Mouse (Mus musculus): ENCODE data around the gene Metap1d. TPM values are rescaled to one million over a fixed set of nuclear protein-coding genes. Genes with fewer than 3 reads are reported as not detected.

Gene Metap1d
- polyA plus RNA-seq, 1 experiment from 2014 or later: 35.7 TPM

DNA sequence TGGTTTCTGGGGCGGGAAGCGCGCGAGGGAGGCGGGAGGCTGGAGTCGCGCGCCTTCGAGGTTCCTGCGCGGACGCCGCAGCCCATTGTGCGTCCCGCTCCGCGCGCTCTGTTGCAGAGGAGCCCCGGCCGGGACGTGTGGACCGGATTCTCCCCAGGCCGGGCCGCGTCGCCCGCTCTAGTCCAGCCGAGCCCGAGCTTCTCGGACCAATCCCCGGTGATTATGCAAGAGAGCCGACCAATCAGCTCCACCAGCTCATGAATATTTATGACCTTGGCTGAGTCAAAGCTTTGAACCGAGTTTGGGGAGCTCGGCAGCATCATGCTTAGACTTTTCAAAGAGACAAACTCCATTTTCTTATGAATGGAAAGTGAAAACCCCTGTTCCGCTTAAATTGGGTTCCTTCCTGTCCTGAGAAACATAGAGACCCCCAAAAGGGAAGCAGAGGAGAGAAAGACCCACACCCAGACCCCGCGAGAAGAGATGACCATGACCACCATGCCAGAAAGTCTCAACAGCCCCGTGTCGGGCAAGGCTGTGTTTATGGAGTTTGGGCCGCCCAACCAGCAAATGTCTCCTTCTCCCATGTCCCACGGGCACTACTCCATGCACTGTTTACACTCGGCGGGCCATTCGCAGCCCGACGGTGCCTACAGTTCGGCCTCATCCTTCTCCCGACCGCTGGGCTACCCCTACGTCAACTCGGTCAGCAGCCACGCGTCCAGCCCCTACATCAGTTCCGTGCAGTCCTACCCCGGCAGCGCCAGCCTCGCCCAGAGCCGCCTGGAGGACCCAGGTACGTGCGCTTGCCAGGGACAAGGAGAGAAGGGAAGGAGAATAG is 76.7 kb downstream of the Metap1d start:
- peak overlapping the region; percentile 32 for H3K4me3 ChIP-seq
- peak; percentile 82 for ATAC-seq (replicated peaks)
- H3K36me3 ChIP-seq (replicated peaks): no peaks in the 10 kb centered on the region
- H3K27ac ChIP-seq: peak overlapping the region; percentile 54
- peak overlapping the region; percentile 48 for H3K4me2 ChIP-seq
- H3K27me3 ChIP-seq (replicated peaks): peaks cover 89% of the 10 kb centered on the region
- WGBS: under 1% methylated on average over 60 of the region's 60 CpGs
- peaks cover 18% of the 10 kb centered on the region for H3K4me1 ChIP-seq
- H3K9ac ChIP-seq: no peak overlapping the region
- H3K9me3 ChIP-seq: no peaks in the 10 kb centered on the region

DNA sequence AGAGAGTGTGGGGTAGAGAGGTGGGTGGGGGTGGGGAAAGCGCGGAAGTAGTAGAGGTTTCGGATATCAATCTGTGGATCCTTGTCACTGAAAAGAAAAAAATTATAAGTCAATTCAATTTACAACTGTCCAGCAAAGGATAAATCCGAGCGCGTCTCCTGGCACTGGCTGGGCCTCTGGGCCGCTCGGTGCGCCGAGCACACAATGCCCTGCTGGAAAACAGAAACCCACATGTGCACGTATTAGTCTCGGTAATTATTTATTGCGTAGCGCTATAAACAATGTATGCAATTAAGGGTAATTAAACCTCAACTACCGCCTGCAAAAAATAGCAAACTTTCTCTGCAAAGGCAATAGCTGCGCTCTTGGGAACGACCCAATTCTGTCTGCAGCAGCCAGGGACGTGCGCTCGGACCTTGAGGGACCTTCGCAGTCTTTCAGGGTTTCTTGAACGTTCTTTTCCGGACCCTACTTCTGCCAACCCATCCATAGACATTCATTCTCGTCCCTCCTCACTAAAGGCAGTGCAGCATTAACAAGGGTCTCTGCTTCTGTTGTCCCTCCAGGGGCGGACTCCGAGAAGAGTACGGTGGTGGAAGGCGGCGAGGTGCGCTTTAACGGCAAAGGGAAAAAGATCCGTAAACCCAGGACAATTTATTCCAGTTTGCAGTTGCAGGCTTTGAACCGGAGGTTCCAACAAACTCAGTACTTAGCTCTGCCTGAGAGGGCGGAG is 77.5 kb downstream of the Metap1d start:
- H3K36me3 ChIP-seq (replicated peaks): no peaks in the 10 kb centered on the region
- peak overlapping the region; percentile 5; the same call in 1 of the 2 replicates for H3K4me2 ChIP-seq
- H3K4me3 ChIP-seq: peak overlapping the region; percentile 32
- H3K27me3 ChIP-seq (replicated peaks): peaks cover 86% of the 10 kb centered on the region
- WGBS: 1% methylated on average over 34 of the region's 34 CpGs
- H3K9me3 ChIP-seq: no peaks in the 10 kb centered on the region
- no peak for ATAC-seq (replicated peaks)
- H3K9ac ChIP-seq: no peak overlapping the region
- H3K27ac ChIP-seq: peak overlapping the region; percentile 25
- H3K4me1 ChIP-seq: peaks cover 18% of the 10 kb centered on the region

DNA sequence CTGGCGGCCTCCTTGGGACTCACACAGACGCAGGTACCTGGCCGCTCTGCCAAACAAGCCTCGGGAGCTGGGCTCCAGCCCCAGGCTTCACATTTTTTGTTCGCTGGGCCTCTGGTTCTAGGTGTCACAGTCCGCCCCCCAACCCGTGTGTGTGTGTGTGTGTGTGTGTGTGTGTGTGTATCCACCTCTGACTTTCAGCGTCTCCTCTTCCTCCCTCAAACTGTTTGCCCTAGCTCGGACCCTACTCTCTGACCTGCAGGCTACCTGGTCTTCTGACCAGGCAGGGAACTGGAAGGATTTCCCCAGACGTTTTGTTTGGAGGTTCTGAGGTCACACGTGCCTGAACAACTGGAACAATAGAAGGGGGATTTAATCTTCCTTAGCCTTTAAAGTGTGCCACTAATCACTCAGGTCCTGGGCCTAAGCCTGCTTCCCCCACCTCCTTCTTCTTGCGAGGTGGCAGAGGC is 78.1 kb downstream of the Metap1d start:
- Histone ChIP-seq H3K4me3 (peak overlapping the region; percentile 32), H3K4me2 (peak overlapping the region; percentile 5; the same call in 1 of the 2 replicates), H3K9me3 (no peaks in the 10 kb centered on the region), H3K27me3 (replicated peaks) (peaks cover 84% of the 10 kb centered on the region), H3K27ac (peak overlapping the region; percentile 25; the same call in 1 of the 2 replicates), H3K36me3 (replicated peaks) (no peaks in the 10 kb centered on the region), H3K4me1 (peaks cover 18% of the 10 kb centered on the region), H3K9ac (no peak overlapping the region)
- ATAC-seq (replicated peaks): no peak
- 0% methylated on average over 12 of the region's 12 CpGs for WGBS

DNA sequence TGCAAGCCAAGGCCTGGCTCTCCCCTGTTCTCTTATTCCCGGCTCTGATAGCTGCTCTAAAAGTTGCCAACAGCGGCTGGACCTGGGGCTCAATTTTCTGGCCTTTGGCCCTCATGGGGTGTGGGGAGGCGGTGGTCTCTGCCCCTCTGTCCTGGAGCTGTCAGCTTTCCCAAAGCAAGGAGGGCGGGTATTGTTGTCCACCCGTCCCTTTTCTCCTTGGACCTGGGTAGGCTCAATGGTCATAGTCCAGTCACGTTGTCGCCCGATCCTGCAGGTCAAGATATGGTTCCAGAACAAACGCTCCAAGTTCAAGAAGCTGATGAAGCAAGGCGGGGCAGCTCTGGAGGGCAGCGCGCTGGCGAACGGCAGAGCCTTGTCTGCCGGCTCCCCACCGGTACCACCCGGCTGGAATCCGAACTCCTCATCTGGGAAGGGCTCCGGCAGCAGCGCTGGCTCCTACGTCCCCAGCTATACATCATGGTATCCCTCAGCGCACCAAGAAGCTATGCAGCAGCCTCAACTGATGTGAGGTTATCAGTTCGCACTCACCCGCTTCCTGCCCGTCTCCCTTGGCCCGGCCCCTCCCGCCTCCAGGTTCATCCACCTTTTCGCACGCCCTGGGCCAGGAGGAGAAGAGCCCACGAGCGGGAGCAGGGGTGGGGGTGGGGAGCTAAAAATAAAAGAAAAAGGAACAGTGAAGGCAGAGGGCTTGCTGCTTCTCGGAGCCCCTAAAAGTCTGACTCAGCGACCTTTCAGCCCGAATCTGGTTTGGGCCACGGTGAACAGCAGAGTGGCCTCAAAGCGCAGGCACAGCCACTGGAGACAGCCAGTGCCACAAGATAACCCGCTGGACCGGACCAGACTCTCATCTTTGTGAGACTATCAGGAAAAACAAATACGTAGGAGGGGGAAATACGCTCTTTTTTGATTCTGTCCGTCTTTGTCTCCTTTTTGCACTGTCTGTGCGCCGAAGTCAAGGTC is 79.2 kb downstream of the Metap1d start:
- Histone ChIP-seq H3K4me2 (peak overlapping the region; percentile 15; the same call in 1 of the 2 replicates), H3K27me3 (replicated peaks) (peaks cover 84% of the 10 kb centered on the region), H3K36me3 (replicated peaks) (no peaks in the 10 kb centered on the region), H3K9me3 (no peaks in the 10 kb centered on the region), H3K4me3 (peak overlapping the region; percentile 4), H3K9ac (no peak overlapping the region), H3K4me1 (peaks cover 18% of the 10 kb centered on the region), H3K27ac (peak overlapping the region; percentile 0; the same call in 1 of the 2 replicates)
- ATAC-seq (replicated peaks): no peak
- WGBS: under 1% methylated on average over 43 of the region's 43 CpGs

DNA sequence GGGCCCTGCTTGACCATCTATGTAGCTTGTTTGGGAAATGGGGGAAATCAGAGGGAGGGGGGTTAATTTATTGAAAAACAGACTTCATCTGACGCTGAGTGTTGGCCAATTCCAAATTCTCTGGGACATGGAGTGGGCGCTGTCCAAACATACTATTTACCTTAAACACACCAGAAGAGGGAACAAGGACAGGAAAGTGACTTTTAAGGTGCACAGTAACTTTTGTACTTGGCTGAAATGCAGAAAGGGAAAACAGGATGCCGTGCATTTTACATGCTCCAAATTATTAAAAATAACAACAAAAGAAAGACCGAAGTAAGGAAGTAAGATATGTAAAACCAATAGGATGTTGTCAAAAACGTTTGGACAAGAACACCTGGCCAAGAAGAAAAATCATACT is 80.0 kb downstream of the Metap1d start:
- H3K36me3 ChIP-seq (replicated peaks): no peaks in the 10 kb centered on the region
- no peaks in the 10 kb centered on the region for H3K9me3 ChIP-seq
- H3K4me3 ChIP-seq: peak overlapping the region; percentile 4; the same call in 1 of the 2 replicates
- peak overlapping the region; percentile 0; the same call in 1 of the 2 replicates for H3K27ac ChIP-seq
- H3K27me3 ChIP-seq (replicated peaks): peaks cover 84% of the 10 kb centered on the region
- WGBS: 8% methylated on average over 5 of the region's 5 CpGs
- H3K4me1 ChIP-seq: peaks cover 18% of the 10 kb centered on the region
- H3K4me2 ChIP-seq: 0 out of 2 replicates have a peak overlapping the region, but pooled peaks have one; percentile 15
- no peak for ATAC-seq (replicated peaks)
- H3K9ac ChIP-seq: no peak overlapping the region

DNA sequence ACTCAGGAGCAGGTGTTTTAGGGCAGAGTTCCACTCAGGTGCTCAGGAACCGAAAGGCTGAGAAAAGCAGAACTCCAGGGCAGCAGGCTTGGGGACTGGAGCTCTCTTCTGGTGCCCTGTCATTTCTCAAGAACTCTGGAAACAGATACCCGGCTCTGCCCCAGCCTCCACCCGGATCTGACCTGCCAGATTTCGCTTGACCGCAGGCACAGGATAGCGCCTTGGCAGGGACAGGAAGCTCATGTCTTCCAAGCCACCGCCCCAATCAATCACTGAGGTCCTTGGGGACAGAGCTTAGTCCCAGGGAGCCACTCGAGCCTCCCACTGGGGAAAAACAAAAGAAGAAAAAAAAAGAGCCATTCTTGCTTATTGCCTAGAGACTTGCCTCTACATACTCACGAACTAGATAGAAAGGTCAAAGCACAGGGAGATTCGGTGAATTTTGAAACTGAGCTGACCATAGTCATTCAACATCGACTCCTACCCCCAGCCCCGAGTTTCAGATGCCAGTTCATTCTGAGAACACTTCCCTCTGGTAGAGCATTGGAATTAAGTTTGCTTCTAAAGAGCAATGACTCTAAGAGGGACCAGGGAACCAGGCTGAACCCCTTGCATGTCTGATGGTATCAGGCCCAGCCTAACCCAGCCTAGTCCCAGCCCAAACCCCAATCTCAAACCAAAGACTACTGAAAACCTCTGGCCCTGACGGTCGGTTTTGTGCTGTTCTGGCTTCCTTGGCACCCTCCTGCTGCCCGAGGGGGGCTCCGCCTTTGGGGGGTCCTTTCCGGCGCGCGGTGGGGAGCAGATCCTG is 81.4 kb downstream of the Metap1d start:
- H3K4me2 ChIP-seq: peak overlapping the region; percentile 11; the same call in 1 of the 2 replicates
- H3K36me3 ChIP-seq (replicated peaks): no peaks in the 10 kb centered on the region
- H3K9me3 ChIP-seq: no peaks in the 10 kb centered on the region
- peak overlapping the region; percentile 14 for H3K4me3 ChIP-seq
- H3K9ac ChIP-seq: no peak overlapping the region
- peaks cover 6% of the 10 kb centered on the region for H3K4me1 ChIP-seq
- ATAC-seq (replicated peaks): no peak
- H3K27me3 ChIP-seq (replicated peaks): peaks cover 84% of the 10 kb centered on the region
- WGBS: 2% methylated on average over 20 of the region's 20 CpGs
- H3K27ac ChIP-seq: 0 out of 2 replicates have a peak overlapping the region, but pooled peaks have one; percentile 42

DNA sequence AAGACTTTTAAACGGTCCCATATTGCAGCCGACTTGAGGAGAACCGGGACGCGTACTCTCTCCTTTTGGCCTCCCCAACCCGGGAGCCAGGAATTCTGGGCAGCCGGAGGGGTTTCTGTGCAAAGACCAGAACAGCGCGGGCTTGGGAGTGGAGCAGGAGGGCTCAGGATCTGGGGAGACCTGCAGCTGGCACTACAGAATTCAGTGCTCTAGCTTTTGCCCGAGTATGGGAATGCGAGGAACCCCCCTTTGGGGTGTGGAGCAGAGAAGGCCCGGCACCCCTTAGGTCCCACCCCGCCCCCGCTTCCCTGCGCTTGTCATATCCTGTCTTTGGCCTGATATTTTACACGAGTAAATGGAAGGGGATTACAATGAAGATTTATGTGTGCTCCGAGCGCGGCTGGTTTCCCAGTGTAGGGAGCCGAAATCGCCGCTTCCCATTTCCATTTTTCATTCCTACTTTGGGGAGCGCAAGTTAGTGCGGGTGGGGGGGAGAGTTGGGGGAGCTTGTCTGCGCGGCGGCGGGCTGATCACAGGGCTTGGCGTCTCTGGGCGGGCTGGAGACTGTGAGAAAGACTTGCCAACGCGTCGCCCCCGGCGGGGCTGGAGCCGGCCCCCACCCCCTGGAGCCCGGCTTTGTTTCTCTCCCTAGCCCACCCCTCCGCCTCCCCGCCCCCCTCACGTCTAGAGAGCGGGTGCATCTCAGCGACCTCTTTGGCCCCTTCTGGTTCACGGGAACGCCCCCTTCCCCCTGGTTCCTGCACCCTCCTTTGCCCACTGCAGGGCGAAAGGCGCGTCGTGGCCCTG is 87.7 kb downstream of the Metap1d start:
- Histone ChIP-seq H3K27me3 (replicated peaks) (peaks cover 75% of the 10 kb centered on the region), H3K9ac (no peak overlapping the region), H3K4me1 (peaks cover 25% of the 10 kb centered on the region), H3K36me3 (replicated peaks) (no peaks in the 10 kb centered on the region), H3K4me3 (peak overlapping the region; percentile 10), H3K9me3 (no peaks in the 10 kb centered on the region), H3K27ac (peak overlapping the region; percentile 43), H3K4me2 (peak overlapping the region; percentile 32)
- no peak; the same call in 1 of the 2 replicates for ATAC-seq (replicated peaks)
- WGBS: under 1% methylated on average over 45 of the region's 48 CpGs

DNA sequence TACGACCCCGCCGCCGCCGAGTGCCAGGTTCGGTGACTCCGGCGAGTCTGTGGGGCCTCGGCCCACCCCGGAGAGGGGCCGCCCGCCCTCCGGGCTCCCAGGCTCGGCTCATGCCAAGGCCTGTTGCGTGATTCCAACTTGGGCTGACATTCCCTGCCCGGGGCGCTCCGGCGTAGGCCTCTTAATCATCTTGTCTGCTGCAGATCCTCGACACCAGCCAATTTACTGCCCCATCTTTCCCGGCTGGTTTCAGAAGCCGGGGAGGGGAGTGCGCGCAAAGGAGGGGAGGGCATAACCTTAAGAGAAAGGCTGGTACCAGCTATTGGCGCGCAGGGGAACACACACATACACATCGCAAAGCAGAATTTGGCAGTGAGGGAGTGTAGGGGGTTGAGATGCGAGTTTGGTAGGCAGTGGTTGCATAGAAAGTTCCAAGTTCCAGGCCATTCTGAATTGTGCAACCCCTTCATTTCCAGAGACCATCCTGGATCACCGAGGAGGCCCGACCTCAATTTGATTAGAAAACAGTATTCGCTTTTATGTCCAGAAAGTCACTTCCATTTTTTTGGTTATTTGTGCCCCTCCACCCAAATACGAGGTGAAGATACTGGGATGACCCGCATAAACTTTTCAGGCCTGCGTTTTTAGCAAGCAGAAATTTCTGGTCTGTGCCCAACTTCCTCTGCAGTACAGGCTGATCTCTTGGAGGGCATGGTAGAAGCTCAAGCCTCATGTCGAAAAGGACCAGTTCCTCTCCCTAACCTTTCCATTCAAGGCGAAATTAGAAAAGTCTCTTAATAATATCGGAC is 88.5 kb downstream of the Metap1d start:
- peak overlapping the region; percentile 43 for H3K27ac ChIP-seq
- 2% methylated on average over 37 of the region's 37 CpGs for WGBS
- peaks cover 73% of the 10 kb centered on the region for H3K27me3 ChIP-seq (replicated peaks)
- no peaks in the 10 kb centered on the region for H3K36me3 ChIP-seq (replicated peaks)
- no peak for ATAC-seq (replicated peaks)
- peaks cover 33% of the 10 kb centered on the region for H3K4me1 ChIP-seq
- H3K4me2 ChIP-seq: peak overlapping the region; percentile 32
- peak overlapping the region; percentile 10 for H3K4me3 ChIP-seq
- no peaks in the 10 kb centered on the region for H3K9me3 ChIP-seq
- H3K9ac ChIP-seq: no peak overlapping the region

DNA sequence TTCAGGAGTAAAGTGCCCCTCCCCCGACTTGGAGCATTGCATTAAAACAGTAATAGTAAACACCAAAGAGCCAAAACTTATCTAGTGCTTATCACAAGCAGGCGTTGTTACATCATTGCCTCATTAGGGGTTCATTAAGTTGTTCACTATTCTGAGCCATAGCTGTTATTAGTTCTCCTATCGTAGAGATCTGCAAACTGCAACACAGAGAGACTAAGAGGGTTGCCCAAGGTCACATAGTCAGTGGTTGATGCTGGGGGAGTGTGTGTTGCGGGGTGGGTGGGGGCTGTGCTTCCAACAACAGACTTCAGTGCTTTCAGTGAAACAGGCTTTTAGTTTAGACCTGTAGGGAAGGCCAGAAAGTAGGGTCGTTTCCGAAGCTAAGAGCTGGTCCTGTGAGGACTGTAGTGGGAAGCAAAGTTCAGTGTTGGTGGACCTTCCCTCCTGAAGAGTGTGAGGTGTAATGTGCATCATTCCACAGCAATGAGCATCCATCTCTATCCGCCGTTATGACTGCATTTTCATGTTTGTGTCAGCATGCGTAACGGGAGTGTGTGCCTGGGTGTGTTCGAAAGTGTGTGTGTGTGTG is 89.2 kb downstream of the Metap1d start:
- Histone ChIP-seq H3K27ac (no peak overlapping the region), H3K27me3 (replicated peaks) (peaks cover 74% of the 10 kb centered on the region), H3K9me3 (no peaks in the 10 kb centered on the region), H3K4me1 (peaks cover 37% of the 10 kb centered on the region), H3K4me2 (no peak overlapping the region), H3K36me3 (replicated peaks) (no peaks in the 10 kb centered on the region), H3K9ac (no peak overlapping the region), H3K4me3 (no peak overlapping the region)
- 3% methylated on average over 11 of the region's 11 CpGs for WGBS
- no peak for ATAC-seq (replicated peaks)
